Mouse (Mus musculus) B cell, adult (primary cell): ENCODE data around the gene Acvr1b. TPM values are rescaled to one million over a fixed set of nuclear protein-coding genes. Genes with fewer than 3 reads are reported as not detected.

ENCODE experiments used
- total RNA-seq: library from RNA; stranded (reverse); gene quantifications from 4 replicates; pipeline ENCODE4 v1.2.4, GENCODE M21; 2023; ENCODE audit not compliant: inconsistent age

The Acvr1b gene
- 22.4 to 28.0 TPM (median 23.8 TPM) in 4 replicates for total RNA-seq

DNA sequence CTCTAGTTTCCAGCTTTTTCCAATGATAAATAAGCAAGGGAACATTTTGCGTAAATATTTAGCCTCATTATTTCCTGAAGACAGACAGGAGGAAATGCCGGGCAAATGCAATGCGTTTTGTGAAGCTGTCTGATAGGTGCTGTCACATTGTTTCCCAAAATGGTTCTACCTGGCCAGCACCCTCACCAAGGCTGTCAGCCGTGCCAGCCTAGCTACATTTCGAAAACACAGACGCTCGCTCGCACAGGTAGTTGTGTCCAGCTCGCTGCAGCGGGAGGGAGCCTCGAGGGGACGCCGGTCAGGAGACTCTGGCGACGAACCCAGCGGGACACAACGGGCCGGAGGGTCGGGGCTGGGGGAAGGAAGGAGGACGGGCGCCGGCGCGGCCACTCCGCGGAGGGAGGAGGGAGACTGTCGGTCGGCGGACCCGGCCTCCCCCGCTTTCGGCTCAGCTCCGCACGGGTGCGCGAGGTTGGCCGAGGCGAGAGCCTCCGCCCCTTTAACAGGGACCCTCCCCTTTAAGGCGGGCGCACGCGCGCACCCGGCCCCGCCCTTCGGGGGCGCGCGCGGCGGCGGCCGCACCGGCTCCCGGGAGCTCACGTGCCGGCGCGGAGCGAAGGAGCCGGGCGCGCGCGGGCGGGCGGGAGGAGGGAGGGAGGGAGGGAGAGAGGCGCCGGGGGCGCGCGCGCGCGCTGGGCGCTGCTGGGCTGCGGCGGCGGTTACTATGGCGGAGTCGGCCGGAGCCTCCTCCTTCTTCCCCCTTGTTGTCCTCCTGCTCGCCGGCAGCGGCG, at the start of gene Acvr1b:
Gene Acvr1b, plus strand, starts transcription at position 647 of the 791 bp plus-strand sequence.

DNA sequence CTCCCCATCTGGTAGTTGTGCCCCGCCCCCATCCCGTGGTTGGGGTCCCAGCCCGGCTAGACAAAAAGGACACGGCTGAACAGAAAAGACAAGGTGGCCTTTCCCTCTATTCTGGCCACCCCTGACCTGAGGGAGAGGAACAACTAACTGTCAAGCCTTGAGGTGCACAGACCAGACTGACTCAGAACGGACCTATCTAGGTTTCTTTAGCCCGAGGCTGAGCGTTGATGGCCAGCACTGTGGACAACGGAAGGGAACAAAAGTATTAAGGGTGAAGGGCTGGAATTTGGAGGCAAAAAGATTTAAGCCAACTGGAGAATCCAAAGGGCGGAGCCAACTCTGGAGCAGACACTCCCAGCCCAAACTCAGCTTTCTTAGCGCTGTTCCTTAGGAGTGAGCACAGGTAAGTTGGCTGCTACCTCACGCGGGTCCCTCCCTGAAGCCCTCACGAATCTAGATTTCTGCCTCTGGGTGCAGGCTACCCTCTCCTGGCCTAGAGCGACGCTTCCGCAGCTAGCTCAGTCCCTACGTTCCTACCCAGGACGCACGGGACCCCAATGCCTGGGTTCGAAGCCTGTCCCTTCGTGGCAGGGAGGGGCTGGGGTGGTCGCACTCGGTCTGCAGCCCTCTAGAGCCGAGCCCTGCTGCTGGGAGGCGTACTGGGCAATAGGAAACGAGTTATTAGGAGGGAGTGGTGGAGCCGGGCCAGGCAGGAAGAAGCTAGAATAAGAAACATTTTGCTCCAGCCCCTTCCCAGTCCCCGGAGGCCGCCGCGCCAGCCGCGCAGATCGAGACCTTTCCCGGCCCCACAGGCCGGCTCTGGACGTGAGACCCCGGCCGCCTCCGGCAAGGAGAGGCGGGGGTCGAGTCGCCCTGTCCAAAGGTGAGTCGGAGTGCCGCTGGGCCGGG, 45.4 kb upstream of the Acvr1b start, which contains the start of gene Acvrl1:
Gene Acvrl1, plus strand, starts transcription at position 342 of the 909 bp plus-strand sequence.

DNA sequence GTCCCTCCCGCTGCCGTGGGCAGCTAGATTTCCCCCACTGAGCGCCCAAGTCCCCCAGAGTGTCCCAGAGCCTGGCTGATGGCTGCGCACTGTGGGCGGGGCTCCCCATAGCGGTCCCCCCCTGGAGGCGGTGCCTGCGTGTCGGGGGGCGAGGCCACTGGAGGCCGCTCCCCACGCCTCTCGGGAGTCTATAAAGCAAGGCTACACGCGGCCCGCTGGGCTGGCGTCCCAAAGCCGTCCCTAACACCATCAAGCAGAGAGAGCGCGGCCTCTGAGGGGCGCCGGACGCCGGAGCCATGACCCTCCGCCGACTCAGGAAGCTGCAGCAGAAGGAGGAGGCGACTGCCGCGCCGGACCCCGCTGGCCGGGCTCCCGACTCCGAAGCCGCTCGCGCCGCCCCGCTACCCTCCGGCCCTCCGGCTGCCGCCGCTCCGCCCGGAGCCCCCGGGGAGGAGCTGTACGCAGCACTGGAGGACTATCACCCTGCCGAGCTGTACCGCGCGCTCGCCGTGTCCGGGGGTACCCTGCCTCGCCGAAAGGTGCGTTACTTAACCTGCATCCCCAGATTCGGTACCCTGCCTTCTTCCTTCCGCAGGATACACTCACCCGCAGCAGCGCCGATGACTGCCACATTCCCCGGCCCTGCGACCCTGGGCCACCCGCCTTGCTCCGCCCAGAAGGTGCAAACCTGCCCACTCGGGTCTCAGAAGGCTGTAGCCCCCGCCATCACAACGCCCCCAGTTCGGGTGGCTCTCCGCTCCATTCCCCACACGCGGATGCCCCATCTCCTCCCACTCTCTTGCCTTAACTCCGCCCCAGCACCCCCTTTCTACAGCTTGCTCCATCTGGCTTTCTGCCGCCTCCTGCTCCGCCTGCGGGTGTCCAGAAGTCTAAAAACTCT, 50.4 kb downstream of the Acvr1b start, which contains the start of gene Grasp:
Gene Grasp, plus strand, starts transcription at position 183 of the 901 bp plus-strand sequence.

DNA sequence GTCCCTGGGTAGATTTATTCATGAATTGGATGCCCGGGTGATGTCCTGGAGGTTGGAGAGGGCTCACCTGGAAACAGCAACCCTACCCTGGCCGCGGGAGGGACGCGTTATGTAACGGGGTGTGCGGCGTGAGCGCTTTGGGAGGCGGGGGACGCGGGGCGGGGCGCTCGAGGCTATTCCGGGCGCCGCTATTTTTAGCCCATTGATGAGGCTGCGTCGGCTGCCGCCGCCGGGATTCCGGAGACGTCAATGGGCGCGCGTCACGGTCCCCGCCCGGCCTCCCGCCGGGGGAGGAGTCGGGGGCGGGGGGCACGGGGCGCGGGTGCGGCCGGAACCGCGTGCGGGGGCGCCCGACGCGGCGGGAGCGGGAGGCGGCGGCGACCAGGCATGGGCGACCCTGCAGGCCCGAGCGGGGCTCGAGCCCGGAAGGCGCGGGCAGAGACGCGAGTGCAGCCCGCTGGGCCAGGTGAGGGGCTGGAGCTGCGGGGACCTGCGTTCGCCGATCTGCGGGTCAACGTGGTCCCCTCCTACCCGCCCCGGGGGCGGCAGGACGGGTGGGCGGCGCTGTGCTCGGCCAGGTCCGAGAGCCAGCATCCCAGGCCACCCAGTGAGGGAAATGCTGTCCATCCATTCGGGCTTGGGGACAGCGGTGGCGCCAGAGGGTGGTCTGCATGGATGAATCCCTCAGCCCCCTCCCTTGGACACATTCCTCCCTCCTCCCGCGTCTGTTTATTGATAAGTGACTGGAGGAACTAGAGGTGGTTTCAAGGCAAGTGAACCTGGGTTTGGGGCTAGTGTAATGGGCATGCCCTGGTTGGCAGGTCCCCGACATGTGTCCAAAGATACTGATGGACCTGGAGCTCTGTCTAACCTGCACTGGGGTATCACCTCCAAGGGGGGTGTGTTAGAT, 80.3 kb downstream of the Acvr1b start, which contains the start of gene Nr4a1:
Gene Nr4a1, plus strand, starts transcription at position 384 of the 910 bp plus-strand sequence.

Other genes starting within 250 kb of the Acvr1b start
- not detected in 4 replicates for gene Gm47841, start 126.7 kb upstream of the Acvr1b start, total RNA-seq
- not detected in 4 replicates for gene Fignl2, start 95.5 kb upstream of the Acvr1b start, total RNA-seq
- not detected in 4 replicates for gene Ankrd33, start 58.3 kb upstream of the Acvr1b start, total RNA-seq
- gene Acvrl1, start 45.5 kb upstream of the Acvr1b start, total RNA-seq: 0.80 to 3.4 TPM (median 1.0 TPM) in 4 replicates
- 27.0 to 35.5 TPM (median 34.3 TPM) in 4 replicates for gene Grasp, start 50.1 kb downstream of the Acvr1b start, total RNA-seq
- 493 to 528 TPM (median 512 TPM) in 4 replicates for gene Nr4a1, start 80.2 kb downstream of the Acvr1b start, total RNA-seq
- 56.5 to 76.2 TPM (median 66.4 TPM) in 4 replicates for gene Atg101, start 110.2 kb downstream of the Acvr1b start, total RNA-seq
- gene 6030408B16Rik, start 119.1 kb downstream of the Acvr1b start, total RNA-seq: 0.96 to 2.2 TPM (median 2.0 TPM) in 4 replicates
- 0.18 to 0.26 TPM in 2 of 4 replicates, not detected in the others for gene Krt80, start 196.1 kb downstream of the Acvr1b start, total RNA-seq
- not detected in 4 replicates for gene Krt7, start 237.0 kb downstream of the Acvr1b start, total RNA-seq